Comparison of ENCODE assay signal across 1 mouse cellular context in the genomic region with DNA sequence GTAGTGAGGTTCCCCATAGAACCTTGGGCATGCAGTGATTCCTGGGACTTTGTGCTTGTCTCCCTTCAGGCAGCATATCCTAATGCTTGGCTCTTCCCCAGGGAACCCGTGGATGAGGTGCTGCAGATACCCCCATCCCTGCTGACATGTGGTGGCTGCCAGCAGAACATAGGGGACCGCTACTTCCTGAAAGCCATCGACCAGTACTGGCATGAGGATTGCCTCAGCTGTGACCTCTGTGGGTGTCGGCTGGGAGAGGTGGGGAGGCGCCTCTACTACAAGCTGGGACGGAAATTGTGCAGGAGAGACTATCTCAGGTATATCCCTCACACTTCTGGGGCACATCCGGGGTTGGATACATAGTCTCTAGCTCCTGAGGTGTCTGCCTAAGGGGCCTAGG.
TF ChIP-seq lines count a peak whose summit lies in the region.

No protein-coding gene starts in this region.

TF ChIP-seq in CH12.LX, 34 proteins besides CTCF, POLR2A, EP300 and RAD21 (continued from another document):
- no peak for TF ChIP-seq MXI1 (IDR thresholded peaks at IDR 0.05; ENCODE audit: low read depth, low read length)
- TF ChIP-seq NRF1 (IDR thresholded peaks at IDR 0.05; ENCODE audit: low read depth, low read length) = no peak
- no peak for TF ChIP-seq RCOR1 (conservative IDR thresholded peaks at IDR 0.05; ENCODE audit: low read depth, low read length)
- TF ChIP-seq ZMIZ1 (IDR thresholded peaks at IDR 0.05; ENCODE audit: low read depth, low read length) = no peak
- TF ChIP-seq E2F4 (IDR thresholded peaks at IDR 0.05; ENCODE audit: insufficient replicate concordance, low read depth, low read length) = no peak
- no peak for TF ChIP-seq MAX (IDR thresholded peaks at IDR 0.05; ENCODE audit: low read length)
- TF ChIP-seq ELF1 (IDR thresholded peaks at IDR 0.05; ENCODE audit: low read depth, low read length) = no peak
- TF ChIP-seq ETS1 (conservative IDR thresholded peaks at IDR 0.05; ENCODE audit: low read depth, low read length) = no peak
- no peak for TF ChIP-seq MYC (IDR thresholded peaks at IDR 0.05; ENCODE audit: low read depth, low read length)
- no peak for TF ChIP-seq JUN (IDR thresholded peaks at IDR 0.05; ENCODE audit: insufficient read depth, low read depth, low read length)
- TF ChIP-seq POLR2AphosphoS2 (IDR thresholded peaks at IDR 0.05; ENCODE audit: low read depth, low read length) = no peak
- no peak for TF ChIP-seq NELFE (IDR thresholded peaks at IDR 0.05; ENCODE audit: low read depth, low read length)
